Mouse (Mus musculus) cerebellum, postnatal 4 days (tissue): Measurements from ENCODE around the gene Fam69b.

Experiments used
- DNase-seq, 2 experiments: peaks; one replicate each; pipeline ENCODE4 v3.0.0; 2022; ENCODE audit warnings: low spot score in 2 of 2, mixed read lengths in 1 of 2

Gene Fam69b

GRCm38 (mm10) chr2:26598462-26598861, 29.8 kb upstream of the Fam69b start:
- no peak for DNase-seq

- no peak for DNase-seq
Observed at GRCm38 (mm10) chr2:26599965-26600364, 28.3 kb upstream of the Fam69b start.

- DNase-seq, result no peak
Observed at GRCm38 (mm10) chr2:26600664-26601063, 27.6 kb upstream of the Fam69b start.

GRCm38 (mm10) chr2:26601595-26601994, 26.7 kb upstream of the Fam69b start:
- no peak for DNase-seq

GRCm38 (mm10) chr2:26602631-26603030, 25.6 kb upstream of the Fam69b start:
- no peak for DNase-seq

- DNase-seq, result no peak
Observed at GRCm38 (mm10) chr2:26603159-26603558, 25.1 kb upstream of the Fam69b start.

- peak in 1 of 2 experiments; percentile 49 for DNase-seq
Observed at GRCm38 (mm10) chr2:26603720-26604671, 24.3 kb upstream of the Fam69b start, which contains the start of gene Agpat2. Agpat2 (minus strand) TSS chr2:26604417.

GRCm38 (mm10) chr2:26605331-26605730, 22.9 kb upstream of the Fam69b start:
- DNase-seq, result no peak

GRCm38 (mm10) chr2:26606579-26606978, 21.7 kb upstream of the Fam69b start:
- DNase-seq, result no peak

- DNase-seq, result no peak
Observed at GRCm38 (mm10) chr2:26607056-26607910, 21.0 kb upstream of the Fam69b start.

- DNase-seq, result no peak
Observed at GRCm38 (mm10) chr2:26608781-26609180, 19.5 kb upstream of the Fam69b start.

GRCm38 (mm10) chr2:26609261-26609661, 19.0 kb upstream of the Fam69b start:
- no peak for DNase-seq

- DNase-seq, result no peak
Observed at GRCm38 (mm10) chr2:26610526-26610925, 17.7 kb upstream of the Fam69b start.

GRCm38 (mm10) chr2:26611054-26611453, 17.2 kb upstream of the Fam69b start:
- DNase-seq, result no peak

GRCm38 (mm10) chr2:26611896-26612295, 16.4 kb upstream of the Fam69b start:
- DNase-seq, result no peak

GRCm38 (mm10) chr2:26614903-26615302, 13.4 kb upstream of the Fam69b start:
- no peak for DNase-seq

GRCm38 (mm10) chr2:26615459-26616124, 12.7 kb upstream of the Fam69b start:
- DNase-seq, result no peak

GRCm38 (mm10) chr2:26617331-26617730, 10.9 kb upstream of the Fam69b start:
- DNase-seq, result no peak

- DNase-seq, result no peak
Observed at GRCm38 (mm10) chr2:26617928-26618327, 10.3 kb upstream of the Fam69b start.

GRCm38 (mm10) chr2:26621246-26621645, 7.0 kb upstream of the Fam69b start:
- DNase-seq, result no peak

GRCm38 (mm10) chr2:26622984-26623383, 5.3 kb upstream of the Fam69b start:
- no peak for DNase-seq

GRCm38 (mm10) chr2:26625419-26625818, 2.8 kb upstream of the Fam69b start:
- DNase-seq, result no peak
